Mouse (Mus musculus) embryonic fibroblast, embryonic 13.5 days (primary cell): ENCODE measurements around the gene Naxe.

Experiments used
- CTCF ChIP-seq: IDR thresholded peaks from 2 replicates; pipeline ENCODE4 v1.5.1; 2011; ENCODE audit warnings: mild to moderate bottlenecking, control low read depth, low read length, moderate library complexity, borderline replicate concordance; ENCODE audit not compliant: insufficient read depth
- POLR2A ChIP-seq: IDR thresholded peaks from 2 replicates; pipeline ENCODE4 v1.6.1; 2011; ENCODE audit warnings: low read depth, mild to moderate bottlenecking, control low read depth, low read length, moderate library complexity

GRCm38 (mm10) chr3:88081345-88082223 lies 23.3 kb upstream of the Naxe start, which contains the start of gene Iqgap3:
- TF ChIP-seq POLR2A, result peak; percentile 49; the same call in 1 of the 2 replicates
- no peak for TF ChIP-seq CTCF
